Mouse (Mus musculus) ES-E14 (cell line): Measurements from ENCODE around the gene Mfn1. TPM values are rescaled to one million over a fixed set of nuclear protein-coding genes. Genes with fewer than 3 reads are reported as not detected.

Experiments
- DNase-seq: peaks from one replicate; pipeline ENCODE4 v3.0.0-alpha.2; 2013; ENCODE audit warnings: low read depth, low spot score
- H3K27ac ChIP-seq: 2 replicates; pipeline ENCODE4 v1.5.1; 2012; ENCODE audit warnings: low read depth, mild to moderate bottlenecking, low read length, moderate library complexity, mixed read lengths; ENCODE audit not compliant: poor library complexity, insufficient read depth, severe bottlenecking
- H3K36me3 ChIP-seq: 2 replicates; pipeline ENCODE4 v1.6.1; 2012; ENCODE audit warnings: mild to moderate bottlenecking, low read length, moderate library complexity, mixed read lengths; ENCODE audit not compliant: control insufficient read depth, poor library complexity, insufficient read depth, severe bottlenecking
- H3K4me1 ChIP-seq, 2 experiments: fragments of 150-350 bp in 1 of 2; sonication (generic) in 1 of 2; 2 replicates each; pipeline ENCODE4 v1.6.1; 2012; ENCODE audit warnings: low read length in 2 of 2, mild to moderate bottlenecking in 1 of 2, mixed read lengths in 1 of 2; ENCODE audit not compliant: control insufficient read depth in 2 of 2, insufficient read depth in 2 of 2, poor library complexity in 1 of 2
- H3K4me3 ChIP-seq, 2 experiments: fragments of 150-350 bp in 1 of 2; sonication (generic) in 1 of 2; 2 replicates each; pipeline ENCODE4 v1.5.1; 2012; ENCODE audit warnings: low read length in 2 of 2, low read depth in 1 of 2, mild to moderate bottlenecking in 1 of 2, mixed read lengths in 1 of 2; ENCODE audit not compliant: insufficient read depth in 1 of 2, poor library complexity in 1 of 2, severe bottlenecking in 1 of 2
- H3K9ac ChIP-seq: 2 replicates; pipeline ENCODE4 v1.6.1; 2012; ENCODE audit warnings: low read depth, mild to moderate bottlenecking, low read length, mixed read lengths; ENCODE audit not compliant: poor library complexity, insufficient read depth, severe bottlenecking
- H3K9me3 ChIP-seq: fragments of 150-350 bp; sonication (generic); 2 replicates; pipeline ENCODE4 v1.6.1; 2012; ENCODE audit warnings: low read depth, mild to moderate bottlenecking, low read length; ENCODE audit not compliant: control insufficient read depth, insufficient read depth
- CHD2 ChIP-seq: IDR thresholded peaks from 2 replicates; pipeline ENCODE4 v1.6.1; 2014; ENCODE audit warnings: mild to moderate bottlenecking, low read depth, low read length, inconsistent platforms
- HCFC1 ChIP-seq: IDR thresholded peaks from 2 replicates; pipeline ENCODE4 v1.6.1; 2012; ENCODE audit warnings: low read length, inconsistent platforms, borderline replicate concordance; ENCODE audit not compliant: insufficient read depth
- MAFK ChIP-seq: IDR thresholded peaks from 2 replicates; pipeline ENCODE4 v1.6.1; 2014; ENCODE audit warnings: mild to moderate bottlenecking, low read depth, low read length, inconsistent platforms; ENCODE audit not compliant: insufficient read depth
- ZC3H11A ChIP-seq: IDR thresholded peaks from 2 replicates; pipeline ENCODE4 v1.6.1; 2012; ENCODE audit warnings: low read depth, mild to moderate bottlenecking, inconsistent platforms, low read length, borderline replicate concordance
- ZNF384 ChIP-seq: IDR thresholded peaks from 2 replicates; pipeline ENCODE4 v1.6.1; 2012; ENCODE audit warnings: low read depth, low read length, inconsistent platforms
- in situ Hi-C, 2 experiments: fragments of 600-800 bp; cut with MboI; formaldehyde crosslinking; loops; one replicate each; pipeline ENCODE4 v1.15.1; 2025; ENCODE audit warnings: low sequenced_read_pairs in 2 of 2, inconsistent platforms in 1 of 2; ENCODE audit not compliant: unreplicated experiment in 2 of 2
- total RNA-seq: library from RNA; depleted of rRNA; stranded (reverse); fragments of 300-350 nt; gene quantifications from 2 replicates; pipeline ENCODE4 v1.2.3, GENCODE M21; 2012; rRNA removed

Mfn1 gene
- total RNA-seq, 1 experiment: 35.1 TPM

DNA sequence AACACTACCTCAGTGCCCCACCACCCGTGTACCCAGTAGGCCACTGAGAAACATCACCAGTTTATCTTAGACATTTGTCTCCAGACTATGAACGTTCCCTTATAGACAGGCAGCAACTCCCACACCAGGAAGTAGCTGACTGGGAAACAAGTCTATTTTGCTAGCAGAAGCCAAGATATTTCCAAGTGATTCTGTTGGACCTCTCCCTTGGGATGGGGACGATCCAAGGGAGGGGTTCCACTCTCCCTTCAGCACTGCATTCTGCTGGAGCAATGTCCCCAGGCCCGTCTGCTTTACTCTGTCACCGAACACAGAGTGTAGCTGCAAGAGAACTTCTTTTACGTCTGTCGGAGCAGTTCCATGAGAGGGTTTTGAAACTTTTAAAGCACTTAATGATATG, 98.9 kb downstream of the Mfn1 start:
- DNase-seq: no peak
- Histone ChIP-seq H3K27ac (no peak overlapping the region), H3K36me3 (no peaks in the 10 kb centered on the region)

More for the DNA sequence above, 98.9 kb downstream of the Mfn1 start:
- H3K9me3 ChIP-seq: no peaks in the 10 kb centered on the region
- peaks cover 0 to 2% of the 10 kb centered on the region in 2 experiments; a peak in 1 of 4 replicates for H3K4me1 ChIP-seq
- TF ChIP-seq MAFK (no peak), ZNF384 (no peak), CHD2 (no peak), ZC3H11A (no peak), HCFC1 (no peak)
- in situ Hi-C loops: no loop called here
- H3K4me3 ChIP-seq: no peak overlapping the region
- H3K9ac ChIP-seq: no peak overlapping the region

Other genes with a start within 250 kb of the Mfn1 start
- 30.9 and 39.7 TPM in 2 replicates for gene Zmat3, start 163.5 kb upstream of the Mfn1 start, total RNA-seq
- gene Pik3ca, start 131.8 kb upstream of the Mfn1 start, total RNA-seq: 14.9 and 19.8 TPM in 2 replicates
- 0.13 and 0.16 TPM in 2 replicates for gene Kcnmb3, start 37.2 kb upstream of the Mfn1 start, total RNA-seq
- gene Zfp639, start 19.2 kb upstream of the Mfn1 start, total RNA-seq: 42.1 and 43.5 TPM in 2 replicates
- 16.5 and 19.1 TPM in 2 replicates for gene Gnb4, start 87.1 kb downstream of the Mfn1 start, total RNA-seq
- gene Actl6a, start 176.8 kb downstream of the Mfn1 start, total RNA-seq: 160 and 178 TPM in 2 replicates
- gene Ndufb5, start 207.5 kb downstream of the Mfn1 start, total RNA-seq: 199 and 237 TPM in 2 replicates
- gene Mrpl47, start 208.1 kb downstream of the Mfn1 start, total RNA-seq: 34.9 and 40.3 TPM in 2 replicates